Mouse (Mus musculus) forebrain, postnatal 0 days (tissue): ENCODE measurements at regions not wholly inside any gene's neighbourhood (a gene's known extent, or its start where the extent isn't known, plus 50 kb on each side); places are given as distances from the start of the nearest gene placed in this dataset.

Experiments used
- ATAC-seq: fragments of 200-750 bp; cut with Nextera tagmentation; 2 replicates; pipeline ENCODE4 v1.8.0; 2017; ENCODE audit warnings: mild to moderate bottlenecking, moderate library complexity
- DNase-seq: peaks from one replicate; pipeline ENCODE4 v3.0.0-alpha.2; 2015
- H3K27ac ChIP-seq: fragments of 300-500 bp; sonication (generic); 2 replicates; pipeline ENCODE4 v1.5.1; 2014; ENCODE audit warnings: low read depth, mild to moderate bottlenecking, antibody characterized with exemption, low read length, moderate library complexity, mixed read lengths
- H3K27me3 ChIP-seq: fragments of 300-500 bp; sonication (generic); 2 replicates; pipeline ENCODE4 v1.6.1; 2014; ENCODE audit warnings: mild to moderate bottlenecking, low read length, mixed read lengths; ENCODE audit not compliant: insufficient read depth
- H3K36me3 ChIP-seq: fragments of 300-500 bp; sonication (generic); 2 replicates; pipeline ENCODE4 v1.6.1; 2014; ENCODE audit warnings: mild to moderate bottlenecking, moderate library complexity; ENCODE audit not compliant: insufficient read depth
- H3K4me1 ChIP-seq: fragments of 300-500 bp; sonication (generic); 2 replicates; pipeline ENCODE4 v1.6.1; 2014; ENCODE audit warnings: antibody characterized with exemption; ENCODE audit not compliant: insufficient read depth
- H3K4me2 ChIP-seq: fragments of 300-500 bp; sonication (generic); 2 replicates; pipeline ENCODE4 v1.6.1; 2014; ENCODE audit warnings: low read depth, mild to moderate bottlenecking, moderate library complexity
- H3K4me3 ChIP-seq: fragments of 300-500 bp; sonication (generic); 2 replicates; pipeline ENCODE4 v1.5.1; 2014; ENCODE audit warnings: low read depth, low read length, mixed read lengths
- H3K9ac ChIP-seq: fragments of 300-500 bp; sonication (generic); 2 replicates; pipeline ENCODE4 v1.6.1; 2014; ENCODE audit warnings: mild to moderate bottlenecking
- H3K9me3 ChIP-seq: fragments of 300-500 bp; sonication (generic); 2 replicates; pipeline ENCODE4 v1.6.1; 2016; ENCODE audit warnings: low read length
- CTCF ChIP-seq: sonication (generic); IDR thresholded peaks from 2 replicates; pipeline ENCODE4 v1.5.1; 2016; ENCODE audit warnings: antibody characterized with exemption, control low read depth, low read depth
- WGBS: fragments of 180-500 bp; shearing (Covaris S2); extraction: QIAGEN DNeasy Blood & Tissue Kit; methylation state at CpG from one replicate; pipeline ENCODE4 v1.1.7; 2014; 5-methylcytosine and 5-hydroxymethylcytosine counted together

DNA sequence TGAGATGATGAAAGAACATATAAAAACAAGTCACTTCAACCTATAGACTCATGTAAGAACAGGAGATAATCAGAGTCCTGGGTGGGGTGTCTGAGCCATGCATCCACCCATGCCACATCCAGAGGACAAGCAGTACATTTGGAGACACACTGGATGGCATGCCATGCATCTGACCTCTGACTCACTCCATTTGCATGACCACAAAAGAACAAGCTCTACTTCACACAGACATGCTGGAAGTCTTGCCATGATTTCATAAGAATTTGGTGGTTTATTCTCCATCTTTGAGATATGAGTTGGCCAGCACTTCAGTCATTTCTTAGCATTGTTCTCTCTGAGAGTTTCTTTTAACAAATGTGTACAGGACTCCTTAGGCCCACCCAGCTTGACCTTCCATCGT lies 329.5 kb downstream of the Nr2f2 start:
- Histone ChIP-seq H3K4me1 (no peaks in the 10 kb centered on the region), H3K9me3 (no peaks in the 10 kb centered on the region), H3K9ac (no peak overlapping the region), H3K4me2 (no peak overlapping the region), H3K27me3 (no peaks in the 10 kb centered on the region), H3K36me3 (no peaks in the 10 kb centered on the region), H3K4me3 (no peak overlapping the region), H3K27ac (no peak overlapping the region)
- no peak for TF ChIP-seq CTCF
- ATAC-seq: no peak
- 85% methylated on average over 1 of the region's 1 CpGs for WGBS
- DNase-seq: no peak

DNA sequence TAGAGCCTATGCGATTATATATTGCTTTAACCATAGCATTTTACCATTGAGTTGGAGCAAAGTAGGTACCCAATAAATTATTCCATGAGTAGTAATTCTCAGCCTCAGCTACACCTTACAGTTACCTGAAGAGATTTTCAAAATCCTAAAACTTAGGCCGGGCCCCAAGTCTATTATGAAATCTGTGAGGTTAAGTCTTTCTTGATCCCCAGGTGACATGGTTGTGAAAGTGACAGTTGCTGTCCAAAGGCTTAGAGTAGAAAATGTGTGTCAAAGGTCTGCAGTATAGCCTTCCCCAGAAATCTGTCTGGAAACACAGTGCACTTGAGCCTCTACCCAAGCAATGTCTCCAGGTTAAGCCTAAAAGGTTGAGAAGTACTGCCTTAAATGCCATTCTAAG lies 333.7 kb downstream of the Nr2f2 start:
- Histone ChIP-seq H3K27me3 (no peaks in the 10 kb centered on the region), H3K9ac (no peak overlapping the region), H3K9me3 (no peaks in the 10 kb centered on the region), H3K4me1 (no peaks in the 10 kb centered on the region), H3K36me3 (no peaks in the 10 kb centered on the region), H3K27ac (no peak overlapping the region), H3K4me3 (no peak overlapping the region), H3K4me2 (no peak overlapping the region)
- no peak for ATAC-seq
- no peak for DNase-seq
- no peak for TF ChIP-seq CTCF
- WGBS: 91% methylated on average over 2 of the region's 2 CpGs

DNA sequence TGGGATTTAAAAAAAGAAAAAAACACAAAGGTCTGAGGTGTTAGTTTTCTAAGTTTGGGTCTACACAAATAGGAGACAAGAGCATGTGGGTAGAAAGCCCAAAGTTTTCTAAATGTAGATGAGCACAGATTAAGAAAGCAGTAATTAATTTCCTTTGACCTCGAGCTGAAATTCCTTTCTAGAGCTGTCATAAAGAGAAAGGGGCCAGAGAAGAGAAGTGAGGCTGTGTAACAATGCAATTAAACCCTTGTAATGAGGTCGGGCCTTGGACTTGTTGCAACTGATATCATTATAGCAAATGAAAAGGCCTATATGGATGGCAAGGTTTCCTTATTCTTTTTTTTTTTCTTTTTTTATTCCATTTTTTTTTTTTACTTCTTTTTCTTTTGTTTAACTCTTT lies 337.2 kb downstream of the Nr2f2 start:
- no peaks in the 10 kb centered on the region for H3K9me3 ChIP-seq
- no peaks in the 10 kb centered on the region for H3K36me3 ChIP-seq
- no peaks in the 10 kb centered on the region for H3K4me1 ChIP-seq
- WGBS: 16% methylated on average over 2 of the region's 2 CpGs
- DNase-seq (no peak), ATAC-seq (no peak)
- no peak overlapping the region for H3K27ac ChIP-seq
- H3K4me3 ChIP-seq: no peak overlapping the region
- H3K9ac ChIP-seq: no peak overlapping the region
- H3K27me3 ChIP-seq: no peaks in the 10 kb centered on the region
- TF ChIP-seq CTCF: no peak
- H3K4me2 ChIP-seq: no peak overlapping the region

DNA sequence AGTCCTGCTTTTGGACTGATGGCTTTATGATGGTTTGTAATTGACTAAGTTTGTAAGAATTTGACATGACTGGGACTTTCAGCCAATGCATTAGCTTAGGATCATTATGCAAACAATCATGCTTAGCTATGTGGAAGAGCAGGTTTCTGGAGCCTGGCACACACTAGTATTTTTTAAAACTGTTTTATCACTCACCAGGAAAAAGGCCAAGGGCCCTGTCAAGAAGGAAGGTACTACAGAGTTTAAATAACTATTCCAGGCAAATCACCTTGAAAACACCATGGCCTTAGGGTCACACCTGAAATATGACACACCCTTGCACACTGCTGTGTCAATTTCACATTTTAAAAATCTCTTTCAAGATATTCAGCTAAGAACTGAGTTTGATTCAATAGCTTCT lies 341.0 kb downstream of the Nr2f2 start:
- no peak for TF ChIP-seq CTCF
- ATAC-seq (no peak), DNase-seq (no peak)
- H3K27me3 ChIP-seq: no peaks in the 10 kb centered on the region
- no peak overlapping the region for H3K27ac ChIP-seq
- no peak overlapping the region for H3K4me2 ChIP-seq
- H3K4me3 ChIP-seq: no peak overlapping the region
- H3K9me3 ChIP-seq: no peaks in the 10 kb centered on the region
- no peak overlapping the region for H3K9ac ChIP-seq
- H3K36me3 ChIP-seq: no peaks in the 10 kb centered on the region
- no peaks in the 10 kb centered on the region for H3K4me1 ChIP-seq

DNA sequence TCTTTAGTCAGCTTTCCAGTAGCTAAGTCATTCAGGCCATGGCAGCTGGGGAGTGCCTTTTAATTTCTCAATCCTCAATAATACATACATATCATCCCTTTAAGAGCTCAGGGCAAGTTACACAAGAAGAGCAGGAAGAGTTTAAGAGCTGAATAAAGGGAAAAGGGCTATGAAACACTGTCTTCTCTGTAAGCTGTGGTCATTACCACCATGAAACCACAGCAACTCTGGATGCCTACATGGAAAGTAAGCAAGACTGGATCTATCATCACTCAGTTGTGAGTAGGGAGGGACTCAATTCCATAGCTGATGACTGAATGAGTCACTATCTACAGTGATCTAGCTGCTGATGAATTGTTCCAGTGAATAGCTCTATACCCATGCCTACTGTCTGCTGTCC lies 349.9 kb downstream of the Nr2f2 start:
- Histone ChIP-seq H3K27me3 (no peaks in the 10 kb centered on the region), H3K9me3 (no peaks in the 10 kb centered on the region), H3K36me3 (no peaks in the 10 kb centered on the region), H3K9ac (no peak overlapping the region), H3K4me3 (no peak overlapping the region), H3K27ac (no peak overlapping the region), H3K4me1 (no peaks in the 10 kb centered on the region), H3K4me2 (no peak overlapping the region)
- ATAC-seq (no peak), DNase-seq (no peak)
- no peak for TF ChIP-seq CTCF

GRCm38 (mm10) chr7:70003200-70003986 lies 363.1 kb downstream of the Nr2f2 start:
- Histone ChIP-seq H3K27me3 (peaks cover 25% of the 10 kb centered on the region), H3K4me2 (no peak overlapping the region), H3K4me3 (no peak overlapping the region), H3K9ac (no peak overlapping the region), H3K4me1 (no peaks in the 10 kb centered on the region), H3K36me3 (no peaks in the 10 kb centered on the region), H3K9me3 (no peaks in the 10 kb centered on the region), H3K27ac (no peak overlapping the region)
- no peak for TF ChIP-seq CTCF
- DNase-seq (no peak), ATAC-seq (no peak)
- WGBS: 10% methylated on average over 8 of the region's 8 CpGs

- Histone ChIP-seq H3K4me1 (no peaks in the 10 kb centered on the region), H3K4me2 (no peak overlapping the region), H3K4me3 (no peak overlapping the region), H3K9me3 (no peaks in the 10 kb centered on the region), H3K27ac (no peak overlapping the region), H3K27me3 (peaks cover 36% of the 10 kb centered on the region), H3K9ac (no peak overlapping the region), H3K36me3 (no peaks in the 10 kb centered on the region)
- ATAC-seq (no peak), DNase-seq (no peak)
- TF ChIP-seq CTCF: no peak
- WGBS: 75% methylated on average over 1 of the region's 1 CpGs
These were observed 367.8 kb downstream of the Nr2f2 start for GRCm38 (mm10) chr7:69998756-69999155.
